Mouse (Mus musculus) gastrocnemius, postnatal 14 days (tissue): ENCODE results near the gene Lyrm9. TPM values are rescaled to one million over a fixed set of nuclear protein-coding genes. Genes with fewer than 3 reads are reported as not detected.

Experiments
- DNase-seq: peaks from one replicate; pipeline ENCODE4 v3.0.0; 2021; ENCODE audit warnings: mixed read lengths
- intact Hi-C: fragments of 180-260 bp; cut with DNase I; formaldehyde crosslinking; loops from one replicate; pipeline ENCODE4 v1.15.1; 2025; ENCODE audit warnings: low total_unique reads
- total RNA-seq, 2 experiments: library from RNA; stranded (reverse); gene quantifications; 2 replicates each; pipeline ENCODE4 v1.2.3; 2021

Gene Lyrm9
- total RNA-seq, 2 experiments from 2014 or later = 11.5 to 14.2 TPM

- intact Hi-C loops = no loop called here
- DNase-seq = no peak
Measured at GRCm38 (mm10) chr11:78807341-78808108, 18.9 kb upstream of the Lyrm9 start.

GRCm38 (mm10) chr11:78809398-78809797 is 17.0 kb upstream of the Lyrm9 start:
- intact Hi-C loops = no loop called here
- DNase-seq = no peak

GRCm38 (mm10) chr11:78814461-78814941 is 11.9 kb upstream of the Lyrm9 start:
- no peak for DNase-seq
- intact Hi-C loops = loop anchor here (10.0 kb wide), 1 partner anchor 110 kb away; no protein-coding TSS in a partner anchor

GRCm38 (mm10) chr11:78815986-78816792 is 10.2 kb upstream of the Lyrm9 start:
- intact Hi-C loops = loop anchor here (10.0 kb wide), 1 partner anchor 111 kb away; no protein-coding TSS in a partner anchor

DNA sequence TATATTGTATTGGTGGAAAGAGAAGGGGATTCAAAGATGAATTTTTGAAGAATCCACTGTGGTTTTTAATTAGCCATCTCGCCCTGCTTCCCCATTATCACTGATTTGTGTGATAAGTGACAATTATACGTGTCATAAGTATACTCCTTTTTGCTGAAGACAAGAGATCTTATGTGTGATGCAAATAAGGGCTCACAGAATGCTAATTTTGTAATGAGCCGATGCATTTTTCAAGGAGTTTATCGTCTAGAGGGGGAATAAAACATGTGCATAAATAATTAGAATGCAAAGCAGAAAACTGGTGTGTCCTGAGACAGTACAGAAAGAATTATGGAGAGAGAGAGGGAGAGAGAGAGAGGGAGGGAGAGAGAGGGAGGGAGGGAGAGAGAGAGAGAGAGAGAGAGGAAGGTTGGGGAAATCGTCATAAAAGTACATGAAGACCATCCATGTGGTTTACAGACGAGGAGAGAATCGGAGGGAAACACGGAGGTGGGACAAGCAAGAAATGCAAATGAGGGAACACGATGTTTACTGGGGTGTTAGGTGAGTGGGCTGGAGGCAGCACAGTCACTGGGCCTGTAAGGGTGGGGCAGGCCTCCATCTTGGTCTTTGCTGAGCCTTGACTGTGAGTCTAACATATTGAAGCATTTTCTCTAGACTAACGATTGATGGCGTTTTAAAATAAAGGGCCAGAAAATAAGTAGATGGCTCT is 8.9 kb upstream of the Lyrm9 start:
- intact Hi-C loops = loop anchor here (10.0 kb wide), 1 partner anchor 113 kb away; no protein-coding TSS in a partner anchor
- no peak for DNase-seq

More at GRCm38 (mm10) chr11:78815986-78816792, 10.2 kb upstream of the Lyrm9 start:
- DNase-seq = no peak

GRCm38 (mm10) chr11:78820337-78821000 is 5.9 kb upstream of the Lyrm9 start:
- intact Hi-C loops = no loop called here
- no peak for DNase-seq

DNA sequence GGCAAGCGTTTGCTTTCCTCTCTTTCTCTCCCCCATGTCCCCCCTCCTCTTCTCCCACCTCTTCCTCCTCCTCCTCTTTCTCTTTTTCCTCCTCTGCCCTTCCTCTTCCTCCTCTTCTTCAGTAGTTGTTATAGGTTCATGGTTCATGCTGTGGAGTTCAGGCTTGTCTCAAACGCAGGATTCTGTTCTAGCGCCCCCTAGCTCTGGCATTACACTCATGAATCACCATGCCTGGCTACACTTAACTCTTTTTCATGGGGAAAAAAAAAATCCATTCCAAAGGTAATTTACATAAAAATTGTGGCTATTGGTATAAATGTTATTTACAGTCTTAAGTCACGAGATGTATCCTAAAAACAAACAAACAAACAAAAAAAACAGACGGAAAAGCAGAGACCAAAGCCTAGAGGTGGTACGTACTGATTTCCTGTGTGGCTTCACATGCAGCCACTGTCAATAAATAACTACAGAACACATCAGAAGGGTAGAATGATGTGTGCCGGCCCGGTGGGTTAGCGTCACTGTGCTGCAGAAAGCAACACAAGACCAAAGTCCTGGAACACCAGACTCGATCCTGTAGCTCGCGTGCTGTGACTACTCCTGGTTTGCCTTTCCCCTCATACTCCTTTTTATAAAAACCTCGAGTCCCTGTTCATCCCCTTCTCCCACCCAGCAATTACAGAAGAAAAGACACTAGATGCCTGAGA is 3.4 kb upstream of the Lyrm9 start:
- intact Hi-C loops = no loop called here
- DNase-seq = peak; percentile 16

DNA sequence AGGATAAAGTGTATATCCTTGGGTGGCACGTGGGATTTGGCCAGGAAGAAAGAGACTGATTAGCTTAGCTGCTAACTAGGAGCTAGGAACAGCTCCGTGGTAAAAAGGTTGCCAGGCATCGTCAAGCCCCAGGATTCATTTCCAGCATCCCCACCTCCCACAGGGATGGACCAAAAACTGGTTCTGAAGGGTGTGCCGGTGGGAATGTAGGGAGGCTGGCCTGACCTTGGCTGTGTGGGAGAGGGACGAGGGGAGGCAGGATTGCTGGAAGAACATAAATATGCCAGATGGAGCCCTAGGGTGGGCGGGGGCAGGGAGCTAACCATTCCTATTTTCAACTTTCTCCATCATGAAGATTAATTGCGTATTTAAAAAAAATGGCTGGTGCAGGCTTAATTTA is 1.2 kb downstream of the Lyrm9 start:
- DNase-seq = no peak
- intact Hi-C loops = loop anchor here (5.0 kb wide), 1 partner anchor 270 kb away; no protein-coding TSS in a partner anchor

GRCm38 (mm10) chr11:78828386-78828785 is 2.0 kb downstream of the Lyrm9 start:
- intact Hi-C loops = loop anchor here (5.0 kb wide), 1 partner anchor 271 kb away; no protein-coding TSS in a partner anchor
- no peak for DNase-seq

DNA sequence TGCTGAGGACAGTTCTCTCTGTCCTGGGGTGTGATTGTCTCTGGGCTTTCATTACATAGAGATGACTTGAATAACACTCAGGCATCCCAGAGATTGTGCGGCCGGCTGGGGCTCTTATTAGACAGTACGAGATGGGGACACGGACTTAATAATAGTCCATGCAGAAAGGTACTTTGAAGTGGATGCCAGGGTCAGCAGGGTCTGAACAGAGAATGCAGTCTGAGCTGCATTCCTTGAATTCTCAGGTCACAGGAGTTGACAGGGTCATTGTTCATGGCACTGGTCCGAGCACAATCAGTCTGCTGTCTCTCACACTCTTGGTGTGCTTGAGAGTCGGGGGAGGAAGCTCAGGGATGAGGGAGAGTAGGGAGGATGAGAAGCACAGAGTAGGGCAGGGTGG is 3.0 kb downstream of the Lyrm9 start:
- intact Hi-C loops = loop anchor here (5.0 kb wide), 1 partner anchor 272 kb away; no protein-coding TSS in a partner anchor
- no peak for DNase-seq

DNA sequence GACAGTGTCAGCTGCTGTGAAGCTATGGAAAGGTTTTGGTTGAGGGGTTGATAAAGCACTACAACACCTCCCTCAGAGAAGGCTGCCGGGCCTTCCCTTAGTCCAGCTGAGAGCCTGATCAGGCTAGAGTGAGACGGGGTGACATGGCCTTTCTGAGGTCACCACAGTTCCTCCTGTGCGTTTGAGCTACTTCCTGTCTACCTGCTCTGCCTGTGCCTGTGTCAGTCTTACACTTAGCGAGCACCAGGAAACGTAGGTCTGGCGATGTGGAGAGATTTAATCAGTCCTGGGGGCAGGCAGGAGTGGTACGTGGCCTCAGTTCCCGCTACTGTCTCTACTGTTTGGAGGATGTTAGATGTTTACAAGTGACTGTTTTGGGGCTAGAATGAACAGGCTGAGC is 3.8 kb downstream of the Lyrm9 start:
- DNase-seq = no peak
- intact Hi-C loops = no loop called here

DNA sequence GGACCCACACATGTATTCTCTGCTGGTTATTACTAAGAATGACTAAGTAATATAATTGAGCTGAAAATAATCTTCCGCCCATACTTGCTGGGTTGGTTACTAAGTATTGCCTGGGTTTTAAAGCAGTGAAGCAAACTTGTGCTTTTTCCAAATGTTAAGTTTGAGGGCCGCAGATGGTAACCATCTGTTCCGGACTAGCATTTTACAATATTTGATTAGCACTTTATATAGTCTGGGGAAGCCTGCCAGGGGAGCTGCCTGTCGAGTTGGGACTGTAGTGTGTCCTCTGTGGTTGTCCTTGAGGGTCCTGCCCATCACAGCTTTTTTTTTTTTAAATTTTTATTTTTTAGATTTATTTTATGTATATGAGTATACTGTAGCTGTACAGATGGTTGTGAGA is 5.3 kb downstream of the Lyrm9 start:
- DNase-seq = no peak
- intact Hi-C loops = no loop called here

- no peak for DNase-seq
- intact Hi-C loops = no loop called here
Measured at GRCm38 (mm10) chr11:78832117-78832726, 5.8 kb downstream of the Lyrm9 start.

GRCm38 (mm10) chr11:78832816-78833314 is 6.5 kb downstream of the Lyrm9 start:
- intact Hi-C loops = no loop called here
- peak; percentile 25 for DNase-seq

DNA sequence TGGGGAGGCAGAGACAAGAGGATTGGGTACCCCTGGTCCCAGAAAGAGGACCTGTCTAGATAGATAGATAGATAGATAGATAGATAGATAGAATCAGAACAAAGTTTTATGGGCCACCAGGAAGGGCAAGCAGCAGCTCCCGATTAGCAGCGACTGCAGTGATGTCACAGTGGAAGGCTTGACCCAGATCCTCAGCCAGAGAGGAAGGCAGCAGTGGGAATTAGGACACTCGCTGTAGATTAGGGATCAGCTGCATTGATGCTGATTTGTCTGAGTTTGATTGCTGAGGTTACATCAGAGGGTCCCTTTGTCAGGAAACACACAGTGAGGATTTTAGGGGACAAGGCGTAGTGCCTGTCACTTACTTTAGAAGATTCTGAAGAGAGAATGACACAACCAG is 10.1 kb downstream of the Lyrm9 start:
- DNase-seq = no peak
- intact Hi-C loops = no loop called here

DNA sequence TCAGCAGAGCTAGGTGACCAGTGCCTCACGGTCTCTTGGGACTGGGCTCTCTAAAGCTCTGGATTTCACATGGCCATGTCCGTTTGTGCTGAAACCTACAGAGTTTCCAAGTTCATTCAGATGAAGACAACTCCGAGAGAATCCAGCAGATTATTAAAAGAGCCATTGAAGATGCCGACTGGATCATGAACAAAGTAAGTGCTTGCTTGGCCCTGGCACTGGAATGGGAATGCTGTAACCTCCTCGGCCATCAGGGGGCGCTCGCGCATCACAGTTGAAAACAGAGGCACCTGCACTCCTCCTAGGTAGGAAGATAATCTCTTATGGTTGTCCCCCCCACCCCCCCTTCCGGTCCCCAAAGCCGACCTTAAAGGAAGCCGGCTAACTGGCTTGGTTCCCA is 11.6 kb downstream of the Lyrm9 start:
- intact Hi-C loops = no loop called here
- DNase-seq = peak; percentile 36

DNA sequence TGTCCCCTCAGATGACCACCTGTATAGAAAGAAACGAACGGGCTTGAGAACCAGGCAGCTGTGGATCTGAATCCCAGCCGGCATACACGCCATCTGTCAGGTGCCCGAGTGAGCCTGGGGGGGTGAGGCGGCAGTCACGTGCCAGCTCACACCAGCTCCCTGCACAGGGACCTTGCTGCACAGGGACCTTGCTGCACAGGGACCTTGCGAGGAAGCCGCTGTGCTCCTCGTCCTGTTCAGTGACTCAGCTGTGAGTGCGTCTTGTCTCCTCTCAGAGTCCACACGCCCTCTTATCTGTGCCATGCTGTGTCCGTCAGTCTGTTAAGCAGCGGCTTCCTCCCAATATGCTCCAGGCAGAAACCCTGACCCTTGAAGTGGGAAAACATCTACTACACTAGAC is 13.1 kb downstream of the Lyrm9 start:
- no peak for DNase-seq

DNA sequence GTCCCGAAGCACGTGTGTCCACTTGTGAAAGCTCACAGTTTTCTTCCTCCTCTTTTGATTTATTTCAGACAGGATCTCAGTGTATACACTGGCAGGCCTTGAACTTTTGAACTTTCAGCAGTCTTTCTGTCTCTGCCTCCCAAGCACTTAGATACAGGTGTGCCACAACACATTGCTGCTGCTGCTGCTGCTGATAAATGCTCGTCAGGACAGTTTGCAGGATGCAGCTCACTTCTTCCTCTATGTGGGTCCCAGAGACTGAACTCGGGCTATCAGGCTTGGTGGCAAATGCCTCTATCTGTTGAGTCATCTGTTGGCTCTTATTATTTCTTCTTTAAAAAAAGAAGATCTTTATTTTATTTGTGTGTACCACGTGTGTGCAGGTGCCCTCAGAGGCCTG is 13.8 kb downstream of the Lyrm9 start:
- DNase-seq = no peak
- intact Hi-C loops = loop anchor here (5.0 kb wide), 1 partner anchor 117 kb away; no protein-coding TSS in a partner anchor

More for the DNA sequence above, 13.1 kb downstream of the Lyrm9 start:
- intact Hi-C loops = no loop called here
